Mouse (Mus musculus) frontal cortex, postnatal 10 days (tissue): Measurements from ENCODE around the gene Mecom.

Source experiments
- DNase-seq, 2 experiments: peaks; one replicate each; pipeline ENCODE4 v3.0.0; 2022; ENCODE audit warnings: low spot score in 2 of 2, mixed read lengths in 1 of 2

Gene Mecom

DNA sequence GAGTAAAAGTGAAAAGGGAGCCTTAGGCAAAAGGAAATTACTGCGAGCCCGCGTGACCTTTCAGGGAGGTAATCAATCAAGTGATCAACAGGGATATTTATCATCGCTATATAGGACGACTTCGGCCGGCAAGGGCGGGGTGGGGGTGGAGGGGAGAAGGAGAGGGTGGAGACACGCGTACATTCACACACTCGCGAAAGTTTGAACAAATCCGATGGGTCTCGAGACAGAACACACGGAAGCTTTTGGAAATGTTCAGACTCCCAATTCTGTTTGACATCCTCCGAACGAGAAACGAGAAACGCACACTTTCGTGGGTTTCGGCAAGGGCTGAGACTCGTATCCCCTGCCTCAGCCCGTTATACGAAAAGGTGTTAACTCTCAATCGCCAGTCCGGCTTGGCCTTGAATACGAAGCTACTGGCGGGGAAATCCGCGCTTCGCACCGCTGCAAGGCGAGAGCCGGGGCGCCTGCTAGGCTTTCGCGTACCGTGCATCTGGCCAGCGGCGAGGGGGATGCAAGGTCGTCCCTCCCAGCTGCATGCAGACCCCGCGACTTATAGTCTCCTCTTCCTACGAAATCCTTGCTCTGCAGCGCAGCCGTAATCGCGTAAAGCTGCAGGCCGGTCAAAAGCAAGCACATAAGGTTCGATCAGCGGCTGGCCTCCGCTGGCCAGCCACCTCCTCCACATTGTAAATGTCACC lies 33.6 kb downstream of the Mecom start:
- peak in 1 of 2 experiments; percentile 14 for DNase-seq

DNA sequence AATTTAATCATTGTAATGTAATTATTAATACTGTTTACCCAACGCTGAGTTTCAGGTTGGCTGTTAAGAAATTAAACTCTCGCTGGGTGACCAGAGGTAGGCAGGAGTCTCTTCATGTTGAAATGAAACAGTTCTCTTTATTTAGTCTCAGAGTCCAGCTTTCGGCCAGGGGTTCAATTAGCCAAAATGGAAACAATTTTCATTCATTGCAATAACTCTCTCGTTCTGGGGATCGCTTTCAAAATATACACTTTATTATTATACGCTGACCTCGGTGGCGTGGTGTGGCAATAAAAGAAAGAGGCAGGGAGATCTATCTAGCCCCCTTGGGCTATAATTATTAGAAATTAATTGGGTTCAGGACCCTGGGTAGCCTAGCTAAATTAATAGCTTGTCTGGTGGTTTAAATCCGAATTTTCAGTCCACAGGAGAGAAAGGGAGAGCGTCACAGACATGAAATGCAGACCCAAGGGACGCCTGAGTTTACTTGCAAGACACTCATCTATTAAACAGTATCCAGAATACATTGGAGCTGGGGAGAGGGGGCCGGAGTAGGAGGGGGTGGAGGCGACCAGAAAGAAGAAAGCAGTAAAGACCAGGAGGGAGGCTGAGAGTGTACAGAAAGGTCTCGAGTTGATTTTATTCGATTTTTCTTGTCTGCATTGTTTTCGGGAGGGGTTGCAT lies 34.4 kb downstream of the Mecom start:
- DNase-seq = no peak

DNA sequence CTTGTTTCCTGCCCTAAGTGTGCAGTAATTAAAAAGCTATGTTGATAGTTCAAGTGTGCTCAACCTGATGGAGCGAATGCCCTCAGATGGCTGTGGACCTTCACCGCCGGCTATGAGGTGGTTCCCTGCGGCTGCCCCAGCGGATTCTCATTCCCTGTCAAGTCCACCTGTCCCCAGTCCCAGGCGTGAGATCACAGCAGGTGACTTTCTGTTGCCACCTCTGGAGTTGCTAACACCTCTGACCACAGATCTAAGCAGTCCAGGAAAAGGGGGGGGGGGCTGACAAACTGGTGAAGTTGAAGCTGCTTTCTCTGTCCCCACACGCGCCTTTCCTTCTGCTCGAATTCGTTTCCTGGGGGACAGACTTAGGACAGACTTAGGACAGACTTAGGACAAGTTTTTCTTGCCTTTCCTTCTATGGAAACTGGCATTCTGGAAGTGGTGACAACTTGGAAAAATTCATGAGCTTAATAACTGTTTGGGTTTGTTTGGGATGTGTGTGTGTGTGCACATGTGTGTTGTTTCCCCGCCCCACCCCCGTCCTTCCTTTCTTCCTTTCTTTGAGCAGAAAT lies 35.3 kb downstream of the Mecom start:
- no peak for DNase-seq

DNA sequence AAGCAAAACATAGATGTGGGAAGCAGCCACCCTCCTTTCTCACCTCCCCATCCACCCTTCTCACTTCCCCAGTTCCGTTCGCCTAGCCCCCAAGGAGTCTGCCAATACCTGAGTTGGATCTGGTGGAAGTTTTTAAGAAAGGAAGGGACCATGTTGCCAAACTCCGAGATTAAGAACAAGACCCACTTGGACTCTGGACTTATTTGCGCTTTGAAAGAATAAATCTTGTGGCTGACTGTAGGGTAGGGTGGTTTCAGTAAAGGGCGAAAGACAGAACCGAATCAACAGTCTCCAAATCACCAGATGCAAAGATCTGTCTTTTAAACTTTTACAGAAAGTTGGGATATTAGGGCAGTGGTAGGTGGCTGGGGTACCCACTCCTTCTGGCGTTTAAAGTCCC lies 36.0 kb downstream of the Mecom start:
- DNase-seq = no peak

DNA sequence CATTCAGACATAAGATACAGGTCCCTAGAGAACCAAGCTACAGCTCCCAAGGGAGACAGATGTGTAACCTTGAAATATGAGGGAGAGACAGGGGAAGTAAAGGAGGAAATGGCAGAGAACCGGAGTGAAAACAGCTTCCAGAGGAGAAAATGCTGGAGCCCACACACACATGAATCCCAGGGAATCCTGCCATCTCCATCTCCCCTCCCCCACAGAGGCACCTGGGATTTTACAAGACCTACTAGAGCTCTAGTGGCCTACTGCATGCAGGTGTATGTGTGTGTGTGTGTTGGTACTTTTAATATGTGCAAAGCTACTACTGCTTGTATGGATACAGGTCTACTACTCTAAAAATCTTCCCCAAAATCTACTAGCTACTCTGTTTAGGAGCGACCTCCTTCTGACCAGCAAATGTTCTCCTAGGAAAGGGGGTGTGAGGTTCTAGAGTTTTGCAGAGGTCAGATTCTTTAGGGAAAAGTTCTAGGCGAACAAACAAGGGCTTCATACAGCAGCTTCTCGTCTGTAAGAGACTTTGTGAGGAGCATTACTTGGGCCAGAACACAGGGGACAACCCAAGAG lies 36.7 kb downstream of the Mecom start:
- DNase-seq = no peak

DNA sequence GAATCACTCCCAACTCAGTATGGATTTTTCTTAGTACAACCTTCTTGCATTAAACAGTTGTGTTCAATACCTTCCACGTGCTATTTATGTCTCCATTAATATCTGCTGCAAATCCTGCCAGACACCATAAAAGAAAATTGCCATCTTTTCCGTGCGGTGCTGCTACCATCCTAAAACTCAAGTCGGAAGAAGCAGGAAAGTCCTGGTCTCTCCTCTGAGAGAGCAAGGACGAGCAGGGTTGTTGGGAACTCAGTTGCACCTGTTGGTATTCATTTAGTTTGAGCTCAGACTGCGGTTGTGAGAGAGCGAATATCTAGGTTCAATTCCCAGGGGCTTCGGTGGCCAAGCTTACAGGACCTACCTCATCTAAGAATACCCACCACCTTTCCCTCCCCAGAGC lies 37.2 kb downstream of the Mecom start:
- DNase-seq = no peak

DNA sequence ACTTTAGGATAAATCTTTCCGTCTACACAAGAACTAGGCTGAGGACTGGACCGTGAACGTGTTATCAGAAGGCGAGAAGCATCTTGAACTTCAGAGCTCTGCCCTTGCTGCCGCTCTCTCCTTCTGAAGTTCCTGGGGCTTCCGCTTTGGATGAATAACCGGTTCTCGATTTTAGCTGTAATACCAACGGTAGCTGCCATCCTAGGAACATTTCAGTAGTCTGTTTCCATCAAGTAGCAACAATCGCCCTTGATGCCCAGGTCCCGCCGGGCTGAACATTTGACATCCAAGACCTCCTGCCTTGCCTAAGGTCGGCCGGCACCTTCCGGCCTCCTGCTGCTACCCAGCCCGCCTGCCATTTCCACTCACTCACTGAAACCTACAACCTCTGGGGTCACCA lies 37.7 kb downstream of the Mecom start:
- DNase-seq = peak in 1 of 2 experiments; percentile 5

DNA sequence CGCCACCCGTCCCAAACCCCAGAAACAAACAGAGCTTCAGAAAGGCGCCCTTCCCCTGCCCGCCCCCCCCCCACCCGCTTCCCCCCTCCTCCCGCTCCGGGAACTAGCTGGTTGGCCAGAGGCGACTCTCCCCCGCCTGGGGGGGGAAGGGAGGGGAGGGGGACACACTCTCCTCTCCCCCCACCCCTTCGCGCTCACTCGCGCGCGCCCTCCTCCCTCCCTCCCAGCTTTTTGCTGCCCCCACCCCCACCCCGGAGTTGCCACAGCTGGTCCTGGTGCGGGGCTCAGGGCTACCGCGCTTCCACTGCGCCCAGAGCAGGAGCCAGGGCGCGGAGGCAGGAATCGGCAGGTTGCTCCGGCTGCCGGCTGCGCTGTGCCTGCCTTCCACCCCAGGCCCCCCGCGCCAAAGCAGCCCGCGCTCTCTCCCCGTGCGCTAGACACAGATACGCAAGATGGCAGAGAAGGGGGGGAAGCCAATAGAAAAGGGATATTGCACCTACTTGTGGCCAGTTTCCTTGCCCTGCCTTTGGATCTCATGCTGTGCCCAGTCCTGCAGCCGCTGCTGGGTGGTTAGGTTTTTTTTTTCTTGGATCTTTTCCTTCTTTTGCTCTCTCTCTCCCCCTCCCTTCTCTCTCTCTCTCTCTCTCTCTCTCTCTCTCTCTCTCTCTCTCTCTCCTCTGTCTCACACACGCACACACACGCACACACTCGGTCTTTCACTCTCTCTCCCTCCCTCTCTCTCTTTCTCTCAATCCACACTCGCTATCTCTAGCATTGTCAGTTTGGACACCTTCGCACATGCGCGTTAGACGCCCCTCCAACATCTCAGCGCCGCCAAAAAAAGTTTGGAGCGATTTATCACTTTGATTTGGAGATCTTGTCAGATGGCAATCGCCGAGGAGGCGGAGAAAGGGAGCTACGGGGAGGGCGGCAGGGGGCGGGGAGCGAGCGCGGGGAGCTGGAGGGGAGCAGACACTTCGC lies 38.6 kb downstream of the Mecom start:
- DNase-seq = peak in 1 of 2 experiments; percentile 6

DNA sequence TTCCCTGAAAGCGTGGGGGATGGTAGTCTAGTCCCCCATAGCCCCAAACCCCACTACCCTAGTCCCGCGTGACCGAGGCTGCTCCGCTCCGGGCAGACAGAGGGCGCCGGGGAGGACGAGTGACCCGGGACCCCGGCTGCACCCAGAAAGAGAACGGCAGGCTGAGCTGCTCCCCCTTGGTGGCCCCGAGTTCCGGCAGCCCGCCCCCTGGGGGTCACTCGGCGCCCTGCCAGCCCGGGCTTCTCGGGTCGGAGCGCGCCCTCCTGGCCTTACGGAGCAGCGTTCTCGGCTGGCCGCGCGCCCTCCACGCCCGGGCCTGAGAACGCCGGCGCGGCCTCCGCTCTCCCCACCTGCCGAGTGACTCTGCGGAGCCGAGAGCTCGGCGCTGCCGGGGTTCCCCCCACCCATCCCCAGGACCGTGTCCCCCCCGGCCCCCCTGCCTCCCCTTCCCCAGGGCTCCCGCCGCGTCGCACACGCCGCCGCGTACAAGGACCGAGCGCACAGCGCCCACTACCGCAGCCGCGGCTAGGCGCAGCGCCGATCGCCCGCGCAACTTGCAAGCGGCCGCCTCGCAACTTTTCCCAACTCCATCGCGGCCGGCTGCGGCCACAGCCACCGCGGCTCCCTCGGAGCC lies 39.4 kb downstream of the Mecom start:
- DNase-seq = peak; percentile 10 to 25

DNA sequence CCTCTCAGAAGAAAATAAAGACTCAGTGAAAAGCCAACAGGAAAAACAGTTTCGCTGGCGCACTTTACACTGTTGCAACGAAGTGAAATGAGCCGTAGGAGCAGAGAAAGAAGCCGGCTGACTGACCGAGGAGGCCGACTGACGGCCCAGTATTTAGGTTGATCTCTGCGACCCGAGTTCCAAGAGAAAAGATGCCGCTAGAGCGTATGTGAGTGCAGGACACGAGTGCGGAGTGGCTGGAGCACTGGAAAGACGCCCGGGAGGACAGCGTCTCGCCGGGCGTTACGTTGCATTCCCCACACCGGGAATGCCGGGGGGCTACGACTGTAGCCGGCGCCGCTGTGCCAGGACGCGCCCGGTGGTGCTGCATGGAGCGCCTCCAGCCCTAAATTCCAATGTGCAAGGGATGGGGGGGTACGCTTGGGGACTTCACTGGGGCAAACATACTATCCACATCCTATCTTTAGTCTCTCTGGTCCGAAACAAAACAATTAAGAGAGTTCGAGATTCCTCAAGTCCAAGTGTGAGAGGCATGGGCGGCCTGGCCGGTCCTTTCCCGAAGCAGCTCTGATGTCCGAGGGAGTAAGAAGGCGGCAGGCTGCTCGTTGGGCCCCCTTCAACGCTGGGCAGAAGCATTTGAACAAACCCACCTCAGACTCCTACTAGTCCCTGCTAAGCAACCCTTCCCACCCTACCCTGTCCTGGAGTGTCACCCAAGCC lies 40.1 kb downstream of the Mecom start:
- peak in 1 of 2 experiments; percentile 8 for DNase-seq

DNA sequence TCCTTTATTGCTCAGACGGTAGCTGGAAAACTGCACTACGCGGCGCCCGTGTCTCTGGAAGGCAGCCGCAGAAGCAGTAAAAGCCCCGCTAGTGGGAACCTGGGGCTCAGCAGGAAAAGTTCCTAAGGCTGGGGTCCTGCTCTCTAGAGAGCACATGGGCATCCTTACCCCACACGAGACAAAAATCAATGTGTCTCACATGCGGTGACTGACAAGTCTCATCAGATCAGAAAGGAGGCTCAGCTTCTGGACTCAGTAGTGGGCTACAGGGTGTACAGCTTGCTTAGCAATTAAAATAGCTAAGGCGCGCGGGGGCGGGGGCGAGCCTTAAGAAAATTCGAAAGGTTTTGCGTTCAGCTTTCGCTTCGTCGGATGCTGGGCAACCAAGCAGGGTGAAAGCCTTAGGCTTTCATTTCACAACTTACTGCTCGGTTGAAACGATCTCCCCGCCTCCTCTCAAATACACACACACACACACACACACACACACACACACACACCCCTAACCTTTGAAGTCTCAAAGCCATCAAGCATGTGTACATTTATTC lies 40.7 kb downstream of the Mecom start:
- DNase-seq = peak; percentile 7 to 29

DNA sequence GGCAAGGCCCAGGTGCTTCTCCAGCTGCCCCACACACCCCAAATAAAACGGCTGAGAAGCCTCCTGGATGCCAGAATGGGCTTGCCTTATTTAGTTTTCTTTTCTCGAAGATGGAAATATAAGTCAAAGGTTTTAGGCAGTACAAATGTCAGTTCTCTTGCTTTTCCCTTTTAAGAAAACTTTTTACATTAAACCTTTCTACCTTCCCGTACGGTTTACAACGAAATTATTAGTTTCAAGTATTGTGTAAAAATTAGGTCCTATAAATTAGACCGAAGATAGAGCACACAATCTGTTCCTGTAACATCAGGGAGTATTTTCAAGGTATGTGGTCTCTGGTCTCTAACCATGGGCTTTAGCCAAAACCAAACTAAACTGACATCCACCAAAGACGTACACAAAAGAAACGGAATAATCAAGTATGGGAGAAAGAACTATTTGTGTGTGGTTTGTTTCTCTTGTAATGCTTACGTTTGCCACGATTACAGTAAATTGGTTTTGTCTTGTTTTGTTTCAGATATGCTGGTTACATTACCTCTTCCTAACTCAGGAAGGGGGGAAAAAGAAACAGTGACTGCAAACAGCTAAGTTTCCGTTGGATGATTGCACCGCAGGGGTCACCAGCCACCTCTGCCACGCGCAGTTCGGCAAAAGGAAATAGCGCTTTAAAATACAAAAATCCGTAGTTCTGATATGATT lies 41.3 kb downstream of the Mecom start:
- DNase-seq = no peak

DNA sequence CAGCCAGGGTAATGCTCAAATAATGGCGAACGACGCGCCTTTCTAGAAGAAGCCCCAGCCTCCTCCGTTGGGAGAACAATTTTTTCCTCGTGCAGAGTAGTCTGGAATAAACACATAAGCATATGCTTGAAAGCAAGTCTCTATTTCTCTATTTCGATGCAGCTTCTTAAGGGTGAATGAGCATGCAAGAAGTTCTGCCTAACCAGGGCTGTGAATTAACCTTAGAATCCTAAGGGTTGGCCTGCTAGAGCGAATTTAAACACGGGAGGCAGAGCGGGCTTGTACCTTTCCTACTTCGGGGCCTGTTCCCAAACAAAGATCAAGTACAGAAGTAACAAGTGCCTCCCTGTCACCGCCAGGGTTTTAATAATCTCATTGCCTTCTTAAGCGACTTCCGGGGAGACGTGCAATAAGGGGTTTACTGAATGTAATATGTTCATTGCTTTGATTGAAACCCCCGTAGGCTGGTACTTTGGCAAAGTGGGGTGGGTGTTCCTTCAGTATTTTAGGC lies 42.0 kb downstream of the Mecom start:
- DNase-seq = no peak

DNA sequence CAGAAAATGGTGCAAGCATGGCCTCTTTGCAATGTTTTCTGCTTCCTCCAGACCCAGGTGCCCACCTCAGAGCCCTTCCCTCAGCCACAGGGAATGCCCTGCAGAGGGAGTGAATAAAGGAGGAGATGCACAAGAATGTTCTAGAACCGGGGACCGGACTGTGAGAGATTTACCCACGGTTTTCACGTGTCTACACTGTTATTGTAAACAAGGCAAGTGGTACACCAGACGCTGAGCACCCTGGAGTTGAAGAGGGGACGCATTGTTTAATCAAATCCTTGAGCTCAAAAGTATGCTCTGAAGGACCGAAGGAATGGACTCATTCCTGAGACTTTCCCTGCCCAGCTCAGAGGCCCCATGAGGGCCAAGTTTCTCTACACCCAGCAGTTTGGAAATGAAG lies 43.2 kb downstream of the Mecom start:
- DNase-seq = no peak

DNA sequence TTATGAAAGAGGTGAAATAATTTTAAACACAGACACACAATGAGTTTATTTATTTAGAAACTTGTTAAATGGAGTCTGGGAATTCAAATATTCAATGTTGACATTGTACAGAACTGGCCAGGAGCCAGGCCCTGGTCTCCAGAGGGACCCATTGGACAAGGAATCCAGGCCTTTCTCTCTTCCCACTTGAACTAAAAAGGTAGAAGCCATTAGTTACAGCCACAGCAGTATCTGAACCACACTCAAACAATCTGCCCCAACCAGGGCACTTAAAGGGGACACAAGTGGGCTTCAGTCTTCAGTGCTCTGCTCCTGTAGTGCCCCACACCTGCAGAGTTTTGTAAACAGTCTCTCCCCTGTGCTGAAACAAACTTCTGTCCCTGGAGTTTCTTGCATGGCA lies 44.0 kb downstream of the Mecom start:
- no peak for DNase-seq

DNA sequence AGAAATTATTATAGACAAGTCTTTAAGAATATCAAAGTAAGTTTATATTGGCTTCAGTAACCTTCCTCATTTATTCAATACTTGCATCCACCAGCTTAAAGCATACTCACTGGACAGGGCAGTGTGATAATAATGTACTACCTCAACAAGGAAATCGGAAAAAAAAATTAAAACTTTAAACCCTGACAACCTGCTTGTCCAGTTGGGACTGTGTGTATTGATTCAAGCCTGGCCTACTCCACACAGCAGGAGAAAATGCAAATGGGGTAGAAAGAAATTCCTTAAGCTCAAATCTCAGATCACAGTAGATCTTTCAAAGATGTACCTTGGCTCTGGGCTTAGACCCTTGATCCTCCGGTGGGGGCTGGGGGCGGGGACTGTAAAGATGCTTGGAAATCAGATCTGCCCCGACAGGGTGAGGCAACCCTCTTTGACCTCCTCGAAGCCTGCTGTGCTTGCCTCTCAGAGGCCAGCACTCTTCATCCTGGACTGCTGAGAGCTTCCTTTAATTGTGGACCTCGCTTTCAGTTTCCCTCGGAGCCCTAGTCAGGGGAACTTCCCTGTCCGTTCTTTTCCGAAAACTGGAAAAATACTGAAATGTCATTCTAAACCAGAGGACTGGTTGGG lies 49.5 kb downstream of the Mecom start:
- no peak for DNase-seq

DNA sequence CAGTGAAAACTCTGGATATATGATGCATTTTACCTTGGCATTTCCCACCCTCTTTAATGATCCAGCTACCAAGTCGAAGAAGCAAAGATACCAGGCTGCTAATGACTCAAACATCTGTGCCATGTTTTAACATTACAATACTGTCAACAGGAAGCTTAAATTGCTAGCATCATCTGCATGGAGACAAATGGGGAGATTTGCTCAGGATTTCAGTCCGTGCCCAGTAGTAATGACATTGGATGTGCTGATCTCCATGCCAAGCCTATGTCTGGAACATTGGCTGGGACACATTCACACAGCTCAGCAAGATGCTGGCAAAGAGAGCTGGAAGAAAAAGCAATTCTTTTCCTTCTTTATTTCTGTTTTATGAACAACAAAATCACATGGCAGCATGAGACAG lies 53.4 kb downstream of the Mecom start:
- DNase-seq = no peak

DNA sequence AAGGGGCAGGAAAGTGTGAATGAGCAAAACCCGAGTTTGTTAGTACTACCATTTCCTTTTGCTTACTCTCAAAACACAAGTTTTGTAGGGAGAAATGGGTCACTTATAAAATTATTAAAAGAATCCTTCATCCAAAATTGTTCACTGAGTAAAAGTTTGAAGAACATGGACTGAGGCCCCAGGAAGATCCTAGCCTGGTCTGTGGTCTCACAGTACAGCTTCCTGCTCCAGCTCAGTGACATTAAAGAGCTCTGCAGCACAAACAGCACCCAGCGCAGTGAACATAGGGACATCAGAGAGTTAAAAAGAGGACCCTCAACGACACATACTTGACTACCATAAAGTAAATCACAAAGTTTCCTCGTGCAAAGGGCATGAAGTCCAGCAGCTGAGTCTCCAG lies 59.0 kb downstream of the Mecom start:
- DNase-seq = no peak

DNA sequence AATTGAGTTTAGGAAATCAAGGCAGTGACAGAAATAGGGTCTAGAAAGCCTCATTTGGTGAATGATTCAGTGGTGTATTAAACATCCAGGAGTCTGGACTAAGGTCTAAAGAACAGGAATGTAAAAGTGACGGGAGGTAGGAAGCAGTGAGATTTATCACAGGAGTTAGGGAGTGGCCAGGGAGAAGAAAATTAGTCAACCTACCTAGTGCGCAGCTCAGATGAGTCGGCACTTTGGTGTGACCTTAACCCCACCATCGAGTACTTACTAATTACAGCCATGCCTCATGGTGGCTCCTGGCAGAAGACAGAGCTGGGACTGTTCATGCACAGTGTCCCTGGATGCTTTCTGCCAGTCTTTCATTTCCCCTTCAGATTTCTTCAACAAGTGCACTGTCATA lies 61.4 kb downstream of the Mecom start:
- no peak for DNase-seq
